Mouse (Mus musculus) midbrain, embryonic 12.5 days (tissue): ENCODE measurements around the gene Klf5. TPM values are rescaled to one million over a fixed set of nuclear protein-coding genes. Genes with fewer than 3 reads are reported as not detected.

ENCODE experiments used
- ATAC-seq: fragments of 200-750 bp; cut with Nextera tagmentation; 2 replicates; pipeline ENCODE4 v1.8.0; 2017; ENCODE audit warnings: low read depth, moderate TSS enrichment, moderate library complexity; ENCODE audit not compliant: low FRiP score
- H3K27ac ChIP-seq: fragments of 300-500 bp; sonication (generic); replicated peaks from 2 replicates; pipeline ENCODE4 v1.5.1; 2016; ENCODE audit warnings: mild to moderate bottlenecking
- H3K27me3 ChIP-seq: fragments of 300-500 bp; sonication (generic); 2 replicates; pipeline ENCODE4 v1.6.1; 2016; ENCODE audit warnings: mild to moderate bottlenecking
- H3K36me3 ChIP-seq: fragments of 300-500 bp; sonication (generic); 2 replicates; pipeline ENCODE4 v1.6.1; 2016
- H3K4me1 ChIP-seq: fragments of 300-500 bp; sonication (generic); 2 replicates; pipeline ENCODE4 v1.6.1; 2016
- H3K4me2 ChIP-seq: fragments of 300-500 bp; sonication (generic); replicated peaks from 2 replicates; pipeline ENCODE4 v1.6.1; 2016; ENCODE audit warnings: mild to moderate bottlenecking, moderate library complexity
- H3K4me3 ChIP-seq: fragments of 300-500 bp; sonication (generic); 2 replicates; pipeline ENCODE4 v1.5.1; 2016; ENCODE audit warnings: mild to moderate bottlenecking
- H3K9ac ChIP-seq: fragments of 300-500 bp; sonication (generic); replicated peaks from 2 replicates; pipeline ENCODE4 v1.6.1; 2016; ENCODE audit warnings: mild to moderate bottlenecking, moderate library complexity
- H3K9me3 ChIP-seq: fragments of 300-500 bp; sonication (generic); 2 replicates; pipeline ENCODE4 v1.6.1; 2016; ENCODE audit warnings: mild to moderate bottlenecking
- WGBS: fragments of 180-500 bp; shearing (Covaris S2); methylation state at CpG from one replicate; pipeline ENCODE4 v1.1.7; 2016; 5-methylcytosine and 5-hydroxymethylcytosine counted together
- polyA plus RNA-seq: library from polyadenylated mRNA; unstranded; fragments of >200 nt; fragmentation: Nextera tagmentation; extraction: Ambion mirVana; gene quantifications from 2 replicates; pipeline ENCODE4 v1.2.1, GENCODE M21; 2016

Gene Klf5
- polyA plus RNA-seq, 1 experiment from 2014 or later, result 3.9 TPM

GRCm38 (mm10) chr14:99349606-99350005, 51.1 kb downstream of the Klf5 start:
- Histone ChIP-seq H3K9ac (no peak overlapping the region), H3K4me3 (no peak overlapping the region), H3K9me3 (no peaks in the 10 kb centered on the region), H3K4me1 (peaks cover 7% of the 10 kb centered on the region; the same call in 1 of the 2 replicates), H3K27me3 (no peaks in the 10 kb centered on the region), H3K27ac (no peak overlapping the region), H3K36me3 (no peaks in the 10 kb centered on the region), H3K4me2 (no peak overlapping the region)
- no peak for ATAC-seq
- WGBS, result 68% methylated on average over 6 of the region's 6 CpGs

GRCm38 (mm10) chr14:99352989-99353388, 54.5 kb downstream of the Klf5 start:
- WGBS, result 65% methylated on average over 4 of the region's 4 CpGs
- ATAC-seq, result no peak
- Histone ChIP-seq H3K4me3 (no peak overlapping the region), H3K36me3 (no peaks in the 10 kb centered on the region), H3K9ac (no peak overlapping the region), H3K27me3 (no peaks in the 10 kb centered on the region), H3K9me3 (no peaks in the 10 kb centered on the region), H3K4me2 (no peak overlapping the region), H3K27ac (no peak overlapping the region), H3K4me1 (peaks cover 7% of the 10 kb centered on the region; the same call in 1 of the 2 replicates)

GRCm38 (mm10) chr14:99354046-99354445, 55.6 kb downstream of the Klf5 start:
- WGBS, result 61% methylated on average over 2 of the region's 2 CpGs
- Histone ChIP-seq H3K4me1 (0 out of 2 replicates have a peak, but pooled peaks cover under 1% of the 10 kb centered on the region), H3K9me3 (no peaks in the 10 kb centered on the region), H3K9ac (no peak overlapping the region), H3K4me2 (no peak overlapping the region), H3K27me3 (no peaks in the 10 kb centered on the region), H3K4me3 (no peak overlapping the region), H3K36me3 (no peaks in the 10 kb centered on the region), H3K27ac (no peak overlapping the region)
- ATAC-seq, result no peak

- H3K9me3 ChIP-seq, result no peaks in the 10 kb centered on the region
- H3K4me3 ChIP-seq, result no peak overlapping the region
- no peak overlapping the region for H3K4me2 ChIP-seq
- H3K27me3 ChIP-seq, result no peaks in the 10 kb centered on the region
- H3K9ac ChIP-seq, result no peak overlapping the region
- no peaks in the 10 kb centered on the region for H3K36me3 ChIP-seq
- no peaks in the 10 kb centered on the region for H3K4me1 ChIP-seq
- no peak for ATAC-seq
- 92% methylated on average over 10 of the region's 10 CpGs for WGBS
- no peak overlapping the region for H3K27ac ChIP-seq
These were observed 56.5 kb downstream of the Klf5 start for GRCm38 (mm10) chr14:99354761-99355609.

- Histone ChIP-seq H3K4me2 (no peak overlapping the region), H3K27me3 (no peaks in the 10 kb centered on the region), H3K27ac (no peak overlapping the region), H3K4me3 (no peak overlapping the region), H3K36me3 (no peaks in the 10 kb centered on the region), H3K4me1 (no peaks in the 10 kb centered on the region), H3K9me3 (no peaks in the 10 kb centered on the region), H3K9ac (no peak overlapping the region)
- no peak for ATAC-seq
- 76% methylated on average over 1 of the region's 1 CpGs for WGBS
These were observed 57.0 kb downstream of the Klf5 start for GRCm38 (mm10) chr14:99355610-99355870.

GRCm38 (mm10) chr14:99362956-99363355, 64.5 kb downstream of the Klf5 start:
- Histone ChIP-seq H3K4me3 (no peak overlapping the region), H3K36me3 (no peaks in the 10 kb centered on the region), H3K9ac (no peak overlapping the region), H3K4me1 (peaks cover 15% of the 10 kb centered on the region), H3K27ac (no peak overlapping the region), H3K27me3 (peaks cover 4% of the 10 kb centered on the region; the same call in 1 of the 2 replicates), H3K4me2 (no peak overlapping the region), H3K9me3 (no peaks in the 10 kb centered on the region)
- 88% methylated on average over 5 of the region's 5 CpGs for WGBS
- ATAC-seq, result no peak

- no peaks in the 10 kb centered on the region for H3K9me3 ChIP-seq
- no peak overlapping the region for H3K4me3 ChIP-seq
- no peak overlapping the region for H3K4me2 ChIP-seq
- no peak overlapping the region for H3K27ac ChIP-seq
- H3K27me3 ChIP-seq, result peaks cover 4% of the 10 kb centered on the region; the same call in 1 of the 2 replicates
- ATAC-seq, result no peak
- WGBS, result 76% methylated on average over 12 of the region's 12 CpGs
- peaks cover 17% of the 10 kb centered on the region for H3K4me1 ChIP-seq
- H3K9ac ChIP-seq, result no peak overlapping the region
- H3K36me3 ChIP-seq, result no peaks in the 10 kb centered on the region
These were observed 65.7 kb downstream of the Klf5 start for GRCm38 (mm10) chr14:99364007-99364784.

Other genes starting within 250 kb of the Klf5 start
- gene Pibf1, start 199.3 kb upstream of the Klf5 start, polyA plus RNA-seq, result 24.5 and 26.3 TPM in 2 replicates
- gene Dis3, start 198.9 kb upstream of the Klf5 start, polyA plus RNA-seq, result 40.3 and 41.2 TPM in 2 replicates